Mouse (Mus musculus): ENCODE measurements around the gene Uts2b.

- TF ChIP-seq GATA1 (IDR thresholded peaks at IDR 0.05; ENCODE audit: low read length) = no peak
- TF ChIP-seq TAL1 (IDR thresholded peaks at IDR 0.05; ENCODE audit: low read length) = no peak
Observed at GRCm38 (mm10) chr16:27387634-27388611, 17.9 kb upstream of the Uts2b start.

All from erythroblast, embryonic 14.5 days (primary cell).